ENCODE assay signal across 22 mouse cellular contexts in genomic region chr5:105624257-105624656, GRCm38 (mm10).
A peak's percentile ranks its signal among the peaks of the same experiment; 100 is the strongest.
DNase-seq lines count a peak whose midpoint lies in the region; ATAC-seq and TF ChIP-seq lines count a peak whose summit lies in the region.
"Had no signal": no experiment of that assay in that cellular context is flagged by ENCODE, and none has a peak within 500 bp of the region (broad histone marks: within the 10 kb centered on the region; RNA-seq: fewer than 3 reads in every experiment).

No protein-coding gene starts in this region.

- ATAC-seq in lung, embryonic 14.5 days (ENCODE audit: insufficient read depth): no peak
- ATAC-seq: forebrain, embryonic 16.5 days; intestine, embryonic 15.5 days; midbrain, embryonic 13.5 days had no signal

- no peak for DNase-seq in heart, adult 2 months
- no peak for DNase-seq in heart, adult 9 months (ENCODE audit: low spot score in 2 of 2)
- DNase-seq in kidney, adult 2 months: no peak
- no peak for DNase-seq in kidney, adult 9 months
- no peak for DNase-seq in lung, embryonic 14.5 days
- no peak for DNase-seq in lung, postnatal 4 days
- DNase-seq in embryonic facial prominence, embryonic 10.5 days (ENCODE audit: low spot score): no peak
- DNase-seq: adrenal gland, postnatal 14 days; cerebellum, adult 18-20 months; cerebellum, postnatal 25 days; embryo, embryonic 11 days; heart, postnatal 4 days; right cerebral cortex, adult 18-20 months; thymus, postnatal 14 days had no signal

- H3K4me3 ChIP-seq in heart, adult 2 months: no peak overlapping the region
- H3K4me3 ChIP-seq in kidney, adult 2 months (ENCODE audit: insufficient read depth, low read depth, low read length): no peak overlapping the region
- H3K4me3 ChIP-seq in lung, embryonic 14.5 days (ENCODE audit: low read depth, low read length): no peak overlapping the region
- H3K4me3 ChIP-seq in embryonic facial prominence, embryonic 10.5 days: no peak overlapping the region
- H3K4me3 ChIP-seq: embryonic facial prominence, embryonic 15.5 days; hindbrain, embryonic 15.5 days; intestine, embryonic 15.5 days; limb, embryonic 13.5 days; midbrain, embryonic 13.5 days; neural tube, embryonic 13.5 days had no signal

- H3K4me1 ChIP-seq in heart, adult 2 months (ENCODE audit: control insufficient read depth, insufficient read depth, low read length): peaks cover 42% of the 10 kb centered on the region
- H3K4me1 ChIP-seq in kidney, adult 2 months (ENCODE audit: control insufficient read depth, insufficient read depth, low read length): no peaks in the 10 kb centered on the region
- no peaks in the 10 kb centered on the region for H3K4me1 ChIP-seq in lung, embryonic 14.5 days (ENCODE audit: insufficient read depth)
- peaks cover 59% of the 10 kb centered on the region for H3K4me1 ChIP-seq in embryonic facial prominence, embryonic 10.5 days
- H3K4me1 ChIP-seq: hindbrain, embryonic 15.5 days; midbrain, embryonic 13.5 days had no signal

- no peak for TF ChIP-seq EP300 in heart, adult 2 months (IDR thresholded peaks at IDR 0.05; ENCODE audit: insufficient read depth, low read depth, low read length)

- 51% methylated on average over 3 of the region's 3 CpGs for WGBS in heart, adult 2 months
- 73% methylated on average over 3 of the region's 3 CpGs for WGBS in kidney, adult 2 months
- WGBS in lung, embryonic 14.5 days: 96% methylated on average over 3 of the region's 3 CpGs
- 87% methylated on average over 3 of the region's 3 CpGs for WGBS in embryonic facial prominence, embryonic 10.5 days

- intact Hi-C loops in heart, adult 2 months (cut with DNase I): loop anchor here (2.0 kb wide), 1 partner anchor 71 kb away; no protein-coding TSS in a partner anchor

- no peak for TF ChIP-seq CTCF in heart, adult 2 months (IDR thresholded peaks at IDR 0.05)
- no peak for TF ChIP-seq CTCF in kidney, adult 2 months (conservative IDR thresholded peaks at IDR 0.05; ENCODE audit: insufficient read depth, insufficient read length, low read depth, low read length)
- no peak for TF ChIP-seq CTCF in lung, embryonic 14.5 days (IDR thresholded peaks at IDR 0.05; ENCODE audit: low read depth)

- no peak overlapping the region for H3K9ac ChIP-seq in heart, adult 2 months (ENCODE audit: low read depth, low read length)
- H3K9ac ChIP-seq in lung, embryonic 14.5 days: no peak overlapping the region
- H3K9ac ChIP-seq: embryonic facial prominence, embryonic 15.5 days; hindbrain, embryonic 15.5 days; intestine, embryonic 15.5 days; limb, embryonic 13.5 days; midbrain, embryonic 13.5 days; neural tube, embryonic 13.5 days had no signal

- H3K27me3 ChIP-seq in heart, adult 2 months (ENCODE audit: control insufficient read depth, insufficient read depth, low read length): no peaks in the 10 kb centered on the region
- H3K27me3 ChIP-seq in kidney, adult 2 months (replicated peaks; ENCODE audit: control insufficient read depth, insufficient read depth, low read length): no peaks in the 10 kb centered on the region
- H3K27me3 ChIP-seq in lung, embryonic 14.5 days (ENCODE audit: insufficient read depth, low read length): no peaks in the 10 kb centered on the region
- H3K27me3 ChIP-seq in embryonic facial prominence, embryonic 10.5 days (replicated peaks; ENCODE audit: low read depth, poor library complexity, severe bottlenecking): no peaks in the 10 kb centered on the region
- H3K27me3 ChIP-seq: embryonic facial prominence, embryonic 15.5 days; hindbrain, embryonic 15.5 days; intestine, embryonic 15.5 days; limb, embryonic 13.5 days; midbrain, embryonic 13.5 days; neural tube, embryonic 13.5 days had no signal

- peaks cover 18% of the 10 kb centered on the region for H3K36me3 ChIP-seq in heart, adult 2 months (ENCODE audit: control insufficient read depth, insufficient read depth, low read length)
- no peaks in the 10 kb centered on the region for H3K36me3 ChIP-seq in kidney, adult 2 months (ENCODE audit: control insufficient read depth, insufficient read depth, low read length)
- H3K36me3 ChIP-seq in lung, embryonic 14.5 days (ENCODE audit: insufficient read depth): no peaks in the 10 kb centered on the region
- no peaks in the 10 kb centered on the region for H3K36me3 ChIP-seq in embryonic facial prominence, embryonic 10.5 days (replicated peaks)
- H3K36me3 ChIP-seq: embryonic facial prominence, embryonic 15.5 days; G1E; hindbrain, embryonic 15.5 days; intestine, embryonic 15.5 days; limb, embryonic 13.5 days; midbrain, embryonic 13.5 days; neural tube, embryonic 13.5 days had no signal

- H3K4me2 ChIP-seq in lung, embryonic 14.5 days: no peak overlapping the region
- H3K4me2 ChIP-seq: embryonic facial prominence, embryonic 15.5 days; hindbrain, embryonic 15.5 days; intestine, embryonic 15.5 days; limb, embryonic 13.5 days; midbrain, embryonic 13.5 days; neural tube, embryonic 13.5 days had no signal

- H3K27ac ChIP-seq in heart, adult 2 months: peak overlapping the region; percentile 90
- H3K27ac ChIP-seq in kidney, adult 2 months (ENCODE audit: insufficient read depth, low read depth, low read length): peak overlapping the region; percentile 52
- peak overlapping the region; percentile 46; the same call in 1 of the 2 replicates for H3K27ac ChIP-seq in lung, embryonic 14.5 days (ENCODE audit: low read depth)
- peak overlapping the region; percentile 51; the same call in 1 of the 2 replicates for H3K27ac ChIP-seq in embryonic facial prominence, embryonic 10.5 days (replicated peaks)
- H3K27ac ChIP-seq: embryonic facial prominence, embryonic 15.5 days; hindbrain, embryonic 15.5 days; intestine, embryonic 15.5 days; limb, embryonic 13.5 days; midbrain, embryonic 13.5 days; neural tube, embryonic 13.5 days had no signal

- H3K9me3 ChIP-seq in lung, embryonic 14.5 days (ENCODE audit: low read depth, low read length): no peaks in the 10 kb centered on the region
- no peaks in the 10 kb centered on the region for H3K9me3 ChIP-seq in embryonic facial prominence, embryonic 10.5 days
- H3K9me3 ChIP-seq: embryonic facial prominence, embryonic 15.5 days; G1E; hindbrain, embryonic 15.5 days; intestine, embryonic 15.5 days; limb, embryonic 13.5 days; midbrain, embryonic 13.5 days; neural tube, embryonic 13.5 days had no signal

- no peak for TF ChIP-seq POLR2A in heart, adult 2 months (IDR thresholded peaks at IDR 0.05; ENCODE audit: insufficient read depth, low read depth, low read length)
- no peak for TF ChIP-seq POLR2A in kidney, adult 2 months (IDR thresholded peaks at IDR 0.05; ENCODE audit: low read depth, low read length)

- H3K79me2 ChIP-seq in heart, adult 2 months (replicated peaks; ENCODE audit: control insufficient read depth, insufficient read depth, low read length): no peaks in the 10 kb centered on the region
